Mouse (Mus musculus) cortical plate, adult 2 months (tissue): Measurements from ENCODE around the gene Rbm28.

ENCODE experiments used
- CTCF ChIP-seq: fragments of 200-500 bp; IDR thresholded peaks from 2 replicates; pipeline ENCODE4 v1.5.1; 2011; ENCODE audit warnings: mild to moderate bottlenecking, control low read depth, low read length; ENCODE audit not compliant: insufficient read depth; ENCODE audit errors: extremely low read depth
- POLR2A ChIP-seq: fragments of 200-500 bp; IDR thresholded peaks from 2 replicates; pipeline ENCODE4 v1.6.1; 2011; ENCODE audit warnings: mild to moderate bottlenecking, low read length, control low read depth; ENCODE audit not compliant: insufficient read depth; ENCODE audit errors: extremely low read depth

- no peak for TF ChIP-seq POLR2A
- TF ChIP-seq CTCF = no peak
Measured at GRCm38 (mm10) chr6:29169675-29170062, 4.9 kb upstream of the Rbm28 start.
